Mouse (Mus musculus): ENCODE measurements around the gene Rad51ap2. TPM values are rescaled to one million over a fixed set of nuclear protein-coding genes. Genes with fewer than 3 reads are reported as not detected.

Rad51ap2 gene
- polyA plus RNA-seq, 1 experiment from 2014 or later: 0.17 TPM

DNA sequence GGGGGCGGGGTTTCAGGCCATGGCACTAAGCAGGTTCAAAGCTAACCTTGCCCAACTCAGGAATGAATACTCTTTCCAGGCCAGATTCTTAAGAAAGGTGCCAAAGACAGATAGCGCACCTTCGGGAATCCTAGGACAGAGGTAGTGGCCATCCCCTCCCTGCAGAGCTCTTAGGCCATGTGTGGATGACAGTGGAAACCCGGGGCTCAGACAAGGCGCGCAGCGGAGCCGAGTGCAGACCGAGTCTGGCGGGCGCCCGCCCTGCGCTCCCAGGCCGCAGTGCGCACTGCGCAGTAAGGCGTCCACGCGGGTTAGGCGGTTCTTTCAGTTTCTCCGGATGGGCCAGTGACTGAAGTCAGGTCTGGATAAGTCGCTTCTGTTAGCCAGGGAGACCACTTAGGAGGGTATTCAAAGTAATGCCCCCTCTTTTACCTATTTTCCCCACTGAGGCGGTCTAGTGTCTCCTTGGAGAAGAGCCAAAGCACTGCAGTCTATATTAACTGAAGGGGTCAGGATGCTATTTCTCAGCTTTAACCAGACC, 17.9 kb upstream of the Rad51ap2 start:
- peaks cover 13% of the 10 kb centered on the region; the same call in 1 of the 2 replicates for H3K27me3 ChIP-seq
- H3K4me1 ChIP-seq (replicated peaks): peaks cover 17% of the 10 kb centered on the region
- no peaks in the 10 kb centered on the region for H3K9me3 ChIP-seq
- peak overlapping the region; percentile 51; the same call in 1 of the 2 replicates for H3K9ac ChIP-seq (replicated peaks)
- peak overlapping the region; percentile 44 for H3K4me3 ChIP-seq (replicated peaks)
- no peak overlapping the region for H3K27ac ChIP-seq
- H3K36me3 ChIP-seq: no peaks in the 10 kb centered on the region
- ATAC-seq: peak; percentile 16; the same call in 1 of the 2 replicates
- peak overlapping the region; percentile 68 for H3K4me2 ChIP-seq (replicated peaks)
- 22% methylated on average over 23 of the region's 23 CpGs for WGBS

DNA sequence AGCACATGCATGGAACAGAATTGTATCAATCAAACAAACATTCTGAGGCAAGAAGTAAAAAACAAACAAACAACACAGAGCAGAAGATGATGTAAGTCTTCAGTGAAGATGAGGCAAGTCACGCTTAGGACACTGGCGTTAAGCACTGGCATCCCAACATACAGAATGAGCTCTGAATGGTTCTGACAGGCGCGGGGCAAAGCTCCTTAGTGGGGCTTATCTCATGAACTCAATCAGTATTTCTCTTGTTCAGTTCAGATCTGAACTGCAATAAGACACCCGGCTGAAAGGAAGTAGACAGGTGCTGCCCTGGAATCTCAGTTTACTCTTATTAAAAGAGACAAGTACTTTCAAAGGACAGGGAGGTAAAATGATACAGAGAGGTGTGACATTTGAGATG, 1.7 kb upstream of the Rad51ap2 start:
- Histone ChIP-seq H3K4me1 (replicated peaks) (0 out of 2 replicates have a peak, but pooled peaks cover 3% of the 10 kb centered on the region), H3K36me3 (no peaks in the 10 kb centered on the region), H3K4me3 (replicated peaks) (no peak overlapping the region), H3K9ac (replicated peaks) (no peak overlapping the region), H3K4me2 (replicated peaks) (no peak overlapping the region), H3K9me3 (no peaks in the 10 kb centered on the region), H3K27ac (no peak overlapping the region), H3K27me3 (no peaks in the 10 kb centered on the region)
- no peak for ATAC-seq
- WGBS: 67% methylated on average over 5 of the region's 5 CpGs

DNA sequence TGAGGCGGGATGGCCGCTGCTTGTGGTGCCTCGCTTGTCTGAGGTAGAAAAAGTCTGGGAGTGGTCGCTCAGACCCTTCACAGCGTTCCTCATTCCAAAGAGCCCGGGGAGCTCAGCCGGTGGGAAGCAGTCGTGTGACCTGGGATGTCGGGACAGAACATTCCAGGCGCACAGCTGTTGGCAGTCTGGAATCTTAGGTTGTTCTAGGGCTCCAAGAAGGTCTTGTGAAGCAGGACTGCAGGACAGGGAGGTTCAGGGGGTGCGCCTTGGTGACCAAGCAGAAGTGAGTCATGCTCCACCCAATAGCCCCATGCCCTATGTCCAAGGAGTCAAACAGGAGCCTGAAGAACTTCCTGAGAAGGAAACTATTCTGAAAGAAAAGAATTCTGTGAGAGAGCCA, 334 bp downstream of the Rad51ap2 start:
- H3K9me3 ChIP-seq: no peaks in the 10 kb centered on the region
- 6% methylated on average over 11 of the region's 11 CpGs for WGBS
- H3K4me1 ChIP-seq (replicated peaks): 0 out of 2 replicates have a peak, but pooled peaks cover 3% of the 10 kb centered on the region
- peak overlapping the region; percentile 71 for H3K9ac ChIP-seq (replicated peaks)
- ATAC-seq: no peak
- H3K4me2 ChIP-seq (replicated peaks): peak overlapping the region; percentile 89
- H3K27ac ChIP-seq: no peak overlapping the region
- no peaks in the 10 kb centered on the region for H3K27me3 ChIP-seq
- peak overlapping the region; percentile 62 for H3K4me3 ChIP-seq (replicated peaks)
- no peaks in the 10 kb centered on the region for H3K36me3 ChIP-seq

DNA sequence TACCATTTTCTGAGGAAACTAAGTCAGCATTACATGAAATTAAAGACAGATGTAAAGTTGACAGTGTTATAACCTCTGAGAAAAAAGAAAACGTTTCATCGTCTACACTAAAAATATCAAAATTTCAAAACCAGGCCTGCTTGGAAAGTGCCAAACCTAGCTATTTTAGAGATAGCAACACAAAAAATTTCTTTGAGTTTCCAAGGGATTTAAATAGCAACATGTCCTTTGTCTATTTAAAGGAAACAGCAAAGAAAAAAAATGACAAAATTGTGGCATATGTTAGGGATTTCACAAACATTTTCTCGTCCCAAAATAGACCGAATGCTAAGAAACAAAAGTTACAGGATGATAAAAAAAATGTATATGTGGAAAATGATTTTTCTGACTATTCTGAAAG, 753 bp downstream of the Rad51ap2 start:
- 92% methylated on average over 4 of the region's 4 CpGs for WGBS
- no peak overlapping the region for H3K9ac ChIP-seq (replicated peaks)
- peak overlapping the region; percentile 89 for H3K4me2 ChIP-seq (replicated peaks)
- no peaks in the 10 kb centered on the region for H3K27me3 ChIP-seq
- no peak for ATAC-seq
- no peaks in the 10 kb centered on the region for H3K9me3 ChIP-seq
- H3K36me3 ChIP-seq: no peaks in the 10 kb centered on the region
- H3K27ac ChIP-seq: no peak overlapping the region
- H3K4me1 ChIP-seq (replicated peaks): 0 out of 2 replicates have a peak, but pooled peaks cover 3% of the 10 kb centered on the region
- H3K4me3 ChIP-seq (replicated peaks): peak overlapping the region; percentile 62

Other genes starting within 250 kb of the Rad51ap2 start
- not detected in 2 replicates for gene Msgn1, start 247.1 kb upstream of the Rad51ap2 start, polyA plus RNA-seq (2015; fragmentation: Nextera tagmentation; extraction: Ambion mirVana)
- 5.2 and 6.4 TPM in 2 replicates for gene Gen1, start 190.3 kb upstream of the Rad51ap2 start, polyA plus RNA-seq (2015; fragmentation: Nextera tagmentation; extraction: Ambion mirVana)
- 126 and 138 TPM in 2 replicates for gene Smc6, start 190.2 kb upstream of the Rad51ap2 start, polyA plus RNA-seq (2015; fragmentation: Nextera tagmentation; extraction: Ambion mirVana)
- 16.9 and 19.9 TPM in 2 replicates for gene Vsnl1, start 19.5 kb upstream of the Rad51ap2 start, polyA plus RNA-seq (2015; fragmentation: Nextera tagmentation; extraction: Ambion mirVana)

All from midbrain, embryonic 13.5 days (tissue).